Mouse (Mus musculus) liver, embryonic 14.5 days (tissue): Measurements from ENCODE around the gene Serpina3b.

Experiments
- CTCF ChIP-seq: IDR thresholded peaks from 2 replicates; pipeline ENCODE4 v1.5.1; 2016; ENCODE audit warnings: antibody characterized with exemption, low read depth, control low read depth
- EP300 ChIP-seq: IDR thresholded peaks from 2 replicates; pipeline ENCODE4 v1.6.1; 2016; ENCODE audit warnings: antibody characterized with exemption, low read depth

DNA sequence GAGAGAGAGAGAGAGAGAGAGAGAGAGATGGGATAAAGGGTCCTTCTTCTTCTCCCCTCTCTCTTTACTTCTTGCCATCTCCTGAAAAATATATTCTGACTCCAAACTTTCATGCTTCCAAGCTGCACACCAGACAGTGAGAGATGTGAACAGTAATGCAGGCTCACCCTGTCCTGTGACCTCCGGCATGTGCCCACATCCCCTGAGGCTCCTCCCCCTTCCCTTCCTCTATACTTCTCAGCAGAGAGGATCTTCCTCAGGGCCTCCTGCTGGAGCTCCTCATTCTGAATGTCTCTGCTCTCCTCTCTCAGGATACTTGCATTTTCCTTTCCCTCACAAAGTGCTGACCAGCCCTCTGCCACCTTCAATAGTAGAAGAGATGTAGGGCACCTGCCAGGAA, 14.6 kb downstream of the Serpina3b start:
- no peak for TF ChIP-seq CTCF
- TF ChIP-seq EP300, result no peak
